Mouse (Mus musculus) olfactory bulb, adult 2 months (tissue): ENCODE data around the gene Abcb6. TPM values are rescaled to one million over a fixed set of nuclear protein-coding genes. Genes with fewer than 3 reads are reported as not detected.
A peak's percentile ranks its signal among the peaks of the same experiment; 100 is the strongest.

Experiments
- H3K27ac ChIP-seq: fragments of 200-500 bp; 2 replicates; pipeline ENCODE4 v1.5.1; 2012; ENCODE audit warnings: low read depth, low read length; ENCODE audit not compliant: insufficient read depth
- H3K4me1 ChIP-seq: fragments of 200-500 bp; 2 replicates; pipeline ENCODE4 v1.6.1; 2012; ENCODE audit warnings: low read length; ENCODE audit not compliant: control insufficient read depth, insufficient read depth
- H3K4me3 ChIP-seq: fragments of 200-500 bp; 2 replicates; pipeline ENCODE4 v1.5.1; 2012; ENCODE audit warnings: mild to moderate bottlenecking, low read depth, low read length, moderate library complexity; ENCODE audit not compliant: insufficient read depth
- CTCF ChIP-seq: fragments of 200-500 bp; IDR thresholded peaks from 2 replicates; pipeline ENCODE4 v1.5.1; 2012; ENCODE audit warnings: low read depth, mild to moderate bottlenecking, low read length, moderate library complexity; ENCODE audit not compliant: insufficient read depth
- POLR2A ChIP-seq: fragments of 200-500 bp; IDR thresholded peaks from 2 replicates; pipeline ENCODE4 v1.6.1; 2012; ENCODE audit warnings: mild to moderate bottlenecking, low read depth, low read length, moderate library complexity; ENCODE audit not compliant: insufficient read depth
- WGBS: fragments of 180-500 bp; shearing (Covaris S2); methylation state at CpG from one replicate; pipeline ENCODE4 v1.1.7; 2018; 5-methylcytosine and 5-hydroxymethylcytosine counted together
- polyA plus RNA-seq: library from polyadenylated mRNA; stranded (reverse); fragments of >200 nt; gene quantifications from 2 replicates; pipeline ENCODE4 v1.2.4, GENCODE M21; 2012; ENCODE audit warnings: low replicate concordance; ENCODE audit not compliant: missing spikeins, insufficient read depth, insufficient read length

Abcb6 gene
- polyA plus RNA-seq, 1 experiment: not detected

DNA sequence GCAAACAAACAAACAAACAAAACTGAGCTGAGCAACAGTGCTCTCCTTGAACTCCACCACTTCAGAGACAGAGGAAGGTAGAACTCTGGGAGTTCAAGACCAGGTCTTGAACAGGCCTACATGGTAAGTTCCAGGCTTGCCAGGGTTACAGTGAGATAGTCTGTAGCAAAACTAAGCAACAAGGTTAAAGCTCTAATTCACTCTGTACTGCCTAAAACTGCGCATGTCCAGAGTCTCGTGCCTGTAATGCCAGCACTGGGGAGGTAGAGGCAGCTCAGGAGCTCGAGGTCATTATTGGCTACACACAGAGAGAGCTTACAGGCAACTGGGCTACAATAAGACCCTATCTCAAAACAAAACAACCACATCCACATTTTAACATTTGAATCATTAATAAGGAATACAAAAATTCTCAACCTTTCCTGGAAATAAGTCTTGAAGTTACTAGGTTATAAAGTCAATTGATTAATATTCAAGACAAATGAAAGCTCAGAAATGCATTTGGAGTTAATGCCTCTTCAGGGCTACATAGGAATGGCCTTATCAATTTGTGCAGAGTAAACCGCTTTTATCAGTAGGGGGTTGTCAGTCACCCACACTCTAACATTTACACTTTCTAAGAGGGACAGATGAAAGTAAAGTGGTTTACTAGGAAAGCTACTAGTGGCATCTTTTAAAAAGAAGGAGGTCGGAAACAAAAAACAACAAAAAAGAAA, 20.5 kb downstream of the Abcb6 start:
- Histone ChIP-seq H3K4me1 (no peaks in the 10 kb centered on the region), H3K4me3 (no peak overlapping the region), H3K27ac (no peak overlapping the region)
- TF ChIP-seq CTCF: no peak
- TF ChIP-seq POLR2A: no peak
- WGBS: 66% methylated on average over 5 of the region's 5 CpGs

DNA sequence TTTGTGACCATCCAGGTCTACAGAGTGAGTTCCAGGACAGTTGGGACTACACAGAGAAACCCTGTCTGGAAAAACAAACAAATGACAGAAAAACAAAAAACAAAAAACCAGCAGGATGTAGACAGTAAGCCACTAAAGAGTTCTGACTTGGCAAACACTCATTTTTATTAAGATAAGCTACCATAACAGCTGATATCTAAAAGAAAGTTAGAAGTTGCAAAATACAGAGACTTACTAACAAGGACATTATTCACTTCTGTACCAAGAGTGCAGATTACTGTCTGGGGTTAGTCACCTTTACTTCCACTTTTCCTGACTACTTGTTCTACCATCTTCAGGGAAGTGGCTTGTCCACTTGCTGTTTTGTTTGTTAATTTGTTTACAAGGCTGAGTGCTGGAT, 21.2 kb downstream of the Abcb6 start:
- H3K4me3 ChIP-seq: no peak overlapping the region
- no peak for TF ChIP-seq POLR2A
- no peaks in the 10 kb centered on the region for H3K4me1 ChIP-seq
- H3K27ac ChIP-seq: no peak overlapping the region

DNA sequence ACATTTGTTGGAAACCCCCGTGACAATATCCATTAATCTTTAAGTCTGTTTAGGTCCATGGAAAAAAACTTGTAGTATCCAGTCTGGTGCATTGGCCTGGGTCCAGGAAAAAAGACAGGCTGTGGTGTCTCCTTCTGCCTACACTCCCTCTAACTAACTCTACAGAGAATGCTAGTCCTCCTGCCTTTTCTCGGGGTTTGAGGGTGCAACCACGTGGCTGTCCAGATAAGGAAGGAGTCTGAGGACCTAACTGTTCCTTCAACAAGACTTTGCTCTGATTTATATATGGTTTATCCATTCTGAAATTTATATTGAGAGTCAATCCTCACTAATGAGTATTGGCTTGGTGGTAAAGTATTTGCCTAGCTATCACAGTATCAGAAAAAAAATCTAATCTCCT, 24.4 kb downstream of the Abcb6 start:
- Histone ChIP-seq H3K4me1 (no peaks in the 10 kb centered on the region), H3K4me3 (no peak overlapping the region), H3K27ac (no peak overlapping the region)
- TF ChIP-seq POLR2A: no peak
- no peak for TF ChIP-seq CTCF
- 72% methylated on average over 3 of the region's 3 CpGs for WGBS

DNA sequence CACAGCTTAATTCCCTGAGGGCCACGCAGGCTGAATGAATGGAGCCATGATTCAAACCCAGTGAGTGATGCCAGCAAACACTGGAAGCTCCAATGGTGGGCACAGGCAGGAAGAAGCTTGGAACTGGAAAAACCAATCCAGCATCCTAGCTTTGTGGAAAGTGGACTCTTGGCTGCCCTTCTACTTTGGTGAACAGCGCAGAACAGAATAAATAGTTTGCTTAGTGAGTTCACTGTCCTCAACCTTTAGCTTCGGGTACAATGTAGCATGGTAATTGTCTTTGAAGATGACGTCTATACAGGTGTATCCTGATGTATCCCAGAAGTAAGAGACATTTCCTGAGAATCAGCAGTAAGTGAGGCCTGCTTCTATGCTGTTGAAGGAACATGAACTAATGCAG, 31.5 kb downstream of the Abcb6 start:
- Histone ChIP-seq H3K4me1 (peaks cover 19% of the 10 kb centered on the region), H3K27ac (no peak overlapping the region), H3K4me3 (no peak overlapping the region)
- 75% methylated on average over 4 of the region's 4 CpGs for WGBS
- TF ChIP-seq CTCF (no peak), POLR2A (no peak)

GRCm38 (mm10) chr1:75147411-75148135, 32.6 kb downstream of the Abcb6 start:
- H3K27ac ChIP-seq: no peak overlapping the region
- H3K4me1 ChIP-seq: peaks cover 19% of the 10 kb centered on the region
- WGBS: 83% methylated on average over 7 of the region's 7 CpGs
- no peak overlapping the region for H3K4me3 ChIP-seq
- no peak for TF ChIP-seq POLR2A
- TF ChIP-seq CTCF: no peak

DNA sequence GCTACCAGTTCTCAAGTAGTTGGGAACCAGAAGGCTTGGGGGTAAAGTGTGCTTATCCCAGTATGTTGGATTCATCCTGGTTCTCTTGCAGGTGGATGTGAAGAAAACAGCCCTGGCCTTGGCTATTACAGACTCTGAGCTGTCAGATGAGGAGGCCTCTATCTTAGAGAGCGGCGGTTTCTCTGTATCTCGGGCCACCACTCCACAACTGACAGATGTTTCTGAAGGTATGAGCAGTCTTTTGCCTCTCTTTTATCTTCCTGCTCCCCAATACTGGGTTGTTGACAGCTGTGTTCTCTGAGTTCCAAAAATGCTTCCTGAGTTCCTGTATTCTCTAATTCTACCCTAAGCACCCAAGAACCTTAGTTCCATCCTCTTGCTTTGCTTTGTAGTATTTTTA, 34.6 kb downstream of the Abcb6 start:
- 96% methylated on average over 3 of the region's 3 CpGs for WGBS
- no peak overlapping the region for H3K4me3 ChIP-seq
- H3K27ac ChIP-seq: no peak overlapping the region
- TF ChIP-seq CTCF: no peak
- no peak for TF ChIP-seq POLR2A
- H3K4me1 ChIP-seq: peaks cover 25% of the 10 kb centered on the region

DNA sequence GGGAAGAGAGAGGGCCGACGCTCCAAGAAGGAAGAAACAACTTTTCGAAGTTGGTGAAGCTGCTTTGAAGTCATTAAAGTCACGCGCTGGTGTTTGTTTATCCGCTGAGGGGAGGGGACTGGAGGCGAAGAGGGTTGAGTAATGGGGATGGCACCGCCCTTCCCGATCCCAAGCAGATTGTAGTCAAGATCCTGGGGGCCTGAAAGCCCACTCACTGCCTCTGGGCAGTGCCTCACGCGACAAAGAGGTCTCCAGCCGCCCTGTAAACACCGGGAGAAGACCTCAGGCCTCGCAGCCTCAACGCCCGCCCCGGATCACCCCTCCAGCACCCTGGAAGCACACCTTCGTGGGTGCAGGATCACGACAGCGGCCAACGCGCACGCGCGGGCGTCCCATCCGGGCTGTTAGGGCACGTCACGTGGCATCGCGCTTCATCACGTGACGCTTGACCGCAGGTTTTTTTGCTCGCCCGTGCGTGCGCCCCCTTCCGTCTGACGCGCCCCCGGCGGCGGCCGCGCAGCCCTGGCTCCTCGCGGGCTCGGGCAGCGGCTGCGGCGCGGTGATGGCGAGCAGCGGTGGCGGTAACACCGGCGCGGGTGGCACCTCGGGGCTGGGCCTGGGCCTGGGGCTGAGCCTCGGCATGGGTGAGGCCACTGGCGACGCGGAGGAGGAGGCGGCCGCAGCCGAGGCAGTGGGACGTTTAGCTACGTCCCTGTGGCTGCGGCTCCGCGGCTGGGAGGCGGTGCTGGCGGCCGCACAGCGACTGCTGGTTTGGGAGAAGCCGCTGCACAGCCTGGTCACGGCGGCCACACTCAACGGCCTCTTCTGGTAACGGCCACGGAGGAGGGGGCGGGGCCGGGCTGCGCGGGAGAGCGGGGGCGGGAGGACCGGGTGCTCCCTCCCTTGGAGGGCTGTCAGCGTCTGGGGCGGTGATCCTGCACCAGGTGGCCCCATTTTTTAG, 37.6 kb downstream of the Abcb6 start, which contains the start of the genes Cnppd1 and Retreg2:
Gene Cnppd1, minus strand, starts transcription at position 411 of the 961 bp plus-strand sequence.
Gene Retreg2, plus strand, starts transcription at position 478 of the 961 bp plus-strand sequence.
- H3K4me1 ChIP-seq: peaks cover 26% of the 10 kb centered on the region
- TF ChIP-seq POLR2A: peak; percentile 94
- TF ChIP-seq CTCF: peak; percentile 65
- peak within 1 kb of the TSS; percentile 88 for H3K27ac ChIP-seq
- peak within 1 kb of the TSS; percentile 98 for H3K4me3 ChIP-seq
- WGBS: under 1% methylated on average over 91 of the region's 91 CpGs

- Histone ChIP-seq H3K4me1 (peaks cover 19% of the 10 kb centered on the region), H3K27ac (peak overlapping the region; percentile 88), H3K4me3 (peak overlapping the region; percentile 98)
- no peak for TF ChIP-seq CTCF
- TF ChIP-seq POLR2A: no peak
- WGBS: under 1% methylated on average over 53 of the region's 53 CpGs
Measured at GRCm38 (mm10) chr1:75141486-75142190, 38.6 kb downstream of the Abcb6 start.
